Mouse (Mus musculus) adrenal gland, postnatal 4 days (tissue): ENCODE measurements at regions not wholly inside any gene's neighbourhood (a gene's known extent, or its start where the extent isn't known, plus 50 kb on each side); places are given as distances from the start of the nearest gene placed in this dataset.

Experiments used
- DNase-seq, 2 experiments: peaks; one replicate each; pipeline ENCODE4 v3.0.0; 2021 to 2022; ENCODE audit warnings: low spot score in 2 of 2, mixed read lengths in 2 of 2

DNA sequence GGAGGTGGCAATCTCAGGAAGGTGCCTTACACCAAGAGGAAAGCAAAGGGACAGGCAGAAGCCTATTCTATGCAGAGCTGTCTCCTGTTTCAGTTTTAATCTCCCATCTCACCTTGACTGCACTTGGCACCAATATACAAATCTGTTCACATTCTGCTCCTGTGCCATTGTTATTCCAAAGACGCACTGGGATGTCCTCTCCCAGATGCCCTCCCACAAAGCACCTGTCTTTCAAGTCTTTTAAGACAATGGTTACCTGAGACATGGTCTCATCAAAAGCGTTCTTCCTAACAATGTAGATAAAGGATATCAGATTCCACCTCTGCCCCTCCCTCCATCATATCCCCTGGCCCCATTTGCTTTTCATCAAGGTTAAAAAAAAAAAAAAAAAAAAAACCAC is 64.2 kb upstream of the Aldh1a3 start:
- no peak for DNase-seq

DNA sequence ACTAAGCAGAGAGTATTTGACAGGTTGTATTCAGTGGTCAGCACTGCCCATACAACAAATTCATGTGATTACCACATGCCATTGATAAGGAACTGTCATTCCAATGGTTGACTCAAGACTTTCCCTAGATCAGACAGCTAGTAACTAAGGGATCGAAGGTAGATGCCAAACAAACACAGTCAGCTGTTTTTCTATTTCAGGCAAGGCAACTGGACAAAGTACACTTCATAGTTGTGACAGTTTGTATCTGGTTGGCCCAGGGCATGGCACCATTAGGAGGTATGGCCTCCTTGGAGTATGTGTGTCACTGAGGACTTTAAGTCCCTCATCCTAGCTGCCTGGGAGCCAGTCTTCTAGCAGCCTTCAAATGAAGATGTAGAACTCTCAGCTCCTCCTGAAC is 62.8 kb upstream of the Aldh1a3 start:
- DNase-seq, result no peak

DNA sequence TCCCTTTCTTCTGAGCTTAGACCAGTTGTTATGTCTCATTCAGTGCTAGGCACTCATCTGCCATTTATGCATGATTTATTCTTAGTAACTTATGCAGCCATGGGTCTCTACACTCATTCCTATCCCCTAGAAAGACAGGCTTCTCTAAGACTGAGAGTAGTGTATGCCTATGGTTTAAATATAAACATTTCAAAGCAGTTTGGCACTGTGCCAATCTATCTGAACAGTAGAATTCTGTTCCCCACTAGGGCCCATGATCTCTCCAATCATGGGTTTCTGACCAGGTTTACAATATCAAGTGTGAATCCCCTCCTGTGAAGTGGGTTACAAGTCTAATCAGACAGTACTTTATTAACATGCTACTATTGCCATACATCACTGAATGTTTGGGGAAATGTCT is 60.4 kb upstream of the Aldh1a3 start:
- DNase-seq, result no peak

DNA sequence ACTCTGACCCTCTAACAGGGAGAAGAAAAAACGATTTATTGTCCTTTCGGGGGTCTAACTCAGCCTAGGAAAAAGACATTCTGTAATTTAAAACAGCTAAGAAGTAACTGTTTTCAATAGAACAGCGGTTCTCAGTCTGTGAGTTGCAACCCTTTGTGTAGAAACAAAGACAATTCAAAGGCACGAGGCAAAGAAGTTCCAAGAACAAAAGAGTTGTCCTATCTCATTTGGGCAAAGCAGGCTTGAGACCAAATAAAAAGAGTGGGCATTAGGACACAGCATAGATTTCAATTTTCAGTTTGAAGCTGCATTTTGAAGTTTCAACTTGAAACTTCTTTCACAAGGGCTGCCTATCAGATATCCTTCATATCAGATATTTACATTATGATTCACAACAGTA is 53.1 kb upstream of the Aldh1a3 start:
- DNase-seq, result no peak

DNA sequence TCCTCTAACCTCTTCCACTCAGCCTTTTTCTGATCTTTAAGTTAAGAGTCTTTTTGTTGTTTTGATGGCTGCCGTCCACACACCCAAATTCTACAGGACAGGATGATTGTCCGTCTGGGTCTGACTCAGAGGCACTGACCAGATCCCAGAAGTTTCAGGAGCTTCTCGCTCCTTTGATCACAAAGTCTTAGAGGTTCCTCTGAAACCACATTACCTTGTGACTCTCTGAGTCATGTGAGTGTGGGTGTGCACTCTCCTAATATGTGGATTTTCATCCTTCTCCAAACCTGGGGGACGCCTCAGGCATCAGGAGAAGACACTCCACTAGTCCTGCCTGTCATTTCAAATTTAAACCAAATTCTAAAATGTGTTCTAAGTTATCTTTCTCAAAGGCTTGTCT is 52.0 kb upstream of the Aldh1a3 start:
- DNase-seq, result no peak

DNA sequence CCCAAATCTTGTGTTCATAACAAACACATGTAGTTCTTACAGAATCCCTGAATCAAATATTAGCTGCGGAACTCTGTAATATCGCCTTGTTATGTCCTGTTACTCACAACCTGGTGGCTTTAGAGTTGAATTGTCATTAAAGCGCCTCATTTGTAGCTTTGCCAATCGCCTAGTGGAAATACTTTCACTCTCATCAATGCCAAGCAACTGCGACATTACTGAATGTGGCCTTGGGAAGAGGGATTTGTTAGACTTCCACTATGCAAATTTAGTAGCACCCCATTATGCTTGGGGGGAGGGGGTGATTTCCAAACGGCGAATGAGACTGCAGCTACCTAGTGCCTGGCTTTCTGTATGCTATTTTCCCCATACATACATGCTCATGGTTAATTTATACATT is 50.8 kb upstream of the Aldh1a3 start:
- DNase-seq, result no peak

DNA sequence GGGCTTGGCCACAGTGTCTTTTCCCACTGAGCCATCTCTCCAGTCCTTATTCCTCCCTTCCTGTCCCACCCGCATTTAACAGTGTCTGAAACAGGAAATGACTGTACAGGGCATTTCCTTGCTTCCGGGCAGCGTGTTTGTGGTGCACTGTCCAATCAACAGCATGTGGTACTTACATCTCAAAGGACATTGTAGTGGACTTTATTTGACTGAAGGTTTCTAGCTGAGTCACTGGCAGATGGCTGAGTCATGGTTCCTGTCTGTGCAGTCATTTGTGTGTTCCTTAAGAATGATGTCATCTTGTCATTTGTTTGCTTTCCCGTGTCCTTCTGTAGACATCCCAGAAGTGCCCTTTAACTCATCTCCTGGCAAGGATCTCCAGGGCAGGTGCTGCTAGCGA is 50.2 kb upstream of the Aldh1a3 start:
- no peak for DNase-seq
